Comparison of ENCODE assay signal across 8 mouse cellular contexts in the genomic region with DNA sequence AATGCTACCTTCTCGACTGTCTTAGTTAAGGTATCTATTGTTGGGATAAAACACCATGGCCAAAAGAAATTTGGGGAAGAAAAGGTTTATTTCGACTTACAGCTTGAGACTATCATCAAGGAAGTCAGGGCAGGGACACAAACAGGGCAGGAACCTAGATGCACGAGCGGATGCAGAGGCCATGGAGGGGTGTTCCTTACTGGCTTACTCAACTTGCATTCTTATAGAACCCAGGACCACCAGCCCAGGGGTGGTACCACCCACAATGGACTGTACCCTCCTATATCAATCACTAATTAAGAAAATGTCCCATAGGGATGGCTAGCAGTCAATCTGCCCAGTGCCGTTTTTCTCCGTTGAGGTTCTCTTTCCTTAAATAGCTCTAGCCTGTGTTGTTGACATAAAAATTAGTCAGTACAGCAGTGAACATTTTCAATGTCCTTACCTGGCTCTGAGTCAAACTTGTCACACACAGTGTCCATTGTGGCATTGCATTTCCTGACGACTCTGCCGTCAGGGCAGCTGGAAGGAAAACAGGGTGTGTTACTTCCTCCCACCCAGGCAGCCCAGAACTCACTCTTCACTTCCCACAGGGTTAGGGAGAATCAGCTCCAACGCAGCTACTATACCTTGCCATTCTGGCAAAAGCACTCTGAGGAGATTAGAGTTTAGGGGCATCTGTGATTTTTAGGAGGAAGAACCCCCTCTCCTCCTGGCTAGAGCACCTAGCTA. TPM values are rescaled to one million over a fixed set of nuclear protein-coding genes. Genes with fewer than 3 reads are reported as not detected.
DNase-seq lines count a peak whose midpoint lies in the region; ATAC-seq lines count a peak whose summit lies in the region.
"Had no signal": no experiment of that assay in that cellular context is flagged by ENCODE, and none has a peak within 500 bp of the region (broad histone marks: within the 10 kb centered on the region; RNA-seq: fewer than 3 reads in every experiment).

No protein-coding gene starts in this region.

- DNase-seq in 416B (ENCODE audit: low read depth): peak; percentile 62
- peak; percentile 45 for DNase-seq in kidney, adult 11 months
- DNase-seq in left cerebral cortex, adult 18-20 months (ENCODE audit: low spot score in 2 of 2): no peak
- no peak for DNase-seq in spleen, postnatal 4 days (ENCODE audit: low spot score in 2 of 2)
- no peak for DNase-seq in right cerebral cortex, postnatal 10 days (ENCODE audit: low spot score in 2 of 2)
- DNase-seq: right cerebral cortex, postnatal 4 days had no signal

- H3K9me3 ChIP-seq in lung, embryonic 16.5 days (ENCODE audit: control insufficient read depth, low read length): no peaks in the 10 kb centered on the region

- ATAC-seq in lung, embryonic 16.5 days (ENCODE audit: low read depth): peak; percentile 87

- no peak overlapping the region for H3K9ac ChIP-seq in lung, embryonic 16.5 days (ENCODE audit: low read length)

- no peaks in the 10 kb centered on the region for H3K27me3 ChIP-seq in lung, embryonic 16.5 days (ENCODE audit: control insufficient read depth, insufficient read depth, low read depth, low read length)

- H3K4me2 ChIP-seq in lung, embryonic 16.5 days (ENCODE audit: low read depth, low read length): no peak overlapping the region; the same call in 1 of the 2 replicates

- peak overlapping the region; percentile 97 for H3K27ac ChIP-seq in brown adipose tissue, adult 24 weeks (replicated peaks; ENCODE audit: low read depth, low read length)
- peak overlapping the region; percentile 77 for H3K27ac ChIP-seq in lung, embryonic 16.5 days (ENCODE audit: low read length)

- H3K4me1 ChIP-seq in brown adipose tissue, adult 24 weeks (ENCODE audit: control insufficient read depth, insufficient read depth, insufficient read length, low read length): peaks cover 6% of the 10 kb centered on the region
- peaks cover 2% of the 10 kb centered on the region; the same call in 1 of the 2 replicates for H3K4me1 ChIP-seq in lung, embryonic 16.5 days (replicated peaks; ENCODE audit: control insufficient read depth, insufficient read depth, low read length)

- no peak overlapping the region for H3K4me3 ChIP-seq in brown adipose tissue, adult 24 weeks (ENCODE audit: insufficient read depth, low read depth, low read length)
- H3K4me3 ChIP-seq in lung, embryonic 16.5 days (ENCODE audit: low read length): no peak overlapping the region

- H3K36me3 ChIP-seq in lung, embryonic 16.5 days (ENCODE audit: control insufficient read depth, insufficient read depth, low read length): no peaks in the 10 kb centered on the region

- 31% methylated on average over 9 of the region's 9 CpGs for WGBS in lung, embryonic 16.5 days

RNA-seq across cellular contexts. Expression of a gene that starts 14.0 kb away (rescaled TPM):
- polyA plus RNA-seq in brown adipose tissue, adult 24 weeks (2012; ENCODE audit: insufficient read depth, insufficient read length, missing spikeins): not detected in 2 replicates
- polyA plus RNA-seq in lung, embryonic 16.5 days (2015; fragmentation: Nextera tagmentation; extraction: Ambion mirVana): 0.45 and 0.48 TPM in 2 replicates
- total RNA-seq in left cerebral cortex, adult 18-20 months (2021): not detected

RNA-seq across cellular contexts. Expression of a gene that starts 14.7 kb away (rescaled TPM):
- polyA plus RNA-seq in brown adipose tissue, adult 24 weeks (2012; ENCODE audit: insufficient read depth, insufficient read length, missing spikeins): 15.3 and 38.5 TPM in 2 replicates
- 56.6 and 59.1 TPM in 2 replicates for polyA plus RNA-seq in lung, embryonic 16.5 days (2015; fragmentation: Nextera tagmentation; extraction: Ambion mirVana)
- 10 to 100 TPM; 53.2 to 57.8 TPM for total RNA-seq in left cerebral cortex, adult 18-20 months (2021)

RNA-seq across cellular contexts. Expression of a gene that starts 34.9 kb away (rescaled TPM):
- polyA plus RNA-seq in brown adipose tissue, adult 24 weeks (2012; ENCODE audit: insufficient read depth, insufficient read length, missing spikeins): 2.8 and 5.9 TPM in 2 replicates
- 5.8 and 6.3 TPM in 2 replicates for polyA plus RNA-seq in lung, embryonic 16.5 days (2015; fragmentation: Nextera tagmentation; extraction: Ambion mirVana)
- 1 to 10 TPM; 1.7 to 2.1 TPM for total RNA-seq in left cerebral cortex, adult 18-20 months (2021)

Comparison
In these comparisons a context has a peak if more than half of its experiments do, and no peak if none do; other contexts are left out.
1. DNase-seq: peak in 416B (single experiment) and kidney, adult 11 months (single experiment); none in left cerebral cortex, adult 18-20 months (0 of 2), spleen, postnatal 4 days (0 of 2) and right cerebral cortex, postnatal 10 days (0 of 2).